Mouse (Mus musculus): Measurements from ENCODE around the gene Apbb2. TPM values are rescaled to one million over a fixed set of nuclear protein-coding genes. Genes with fewer than 3 reads are reported as not detected.
A peak's percentile ranks its signal among the peaks of the same experiment; 100 is the strongest.

Apbb2 gene
- total RNA-seq, 1 experiment from 2014 or later: 0.29 TPM

- no peak for ATAC-seq (replicated peaks; ENCODE audit: insufficient number of reproducible peaks, low FRiP score, low TSS enrichment, poor library complexity, severe bottlenecking)
Measured at GRCm38 (mm10) chr5:66338583-66338982, 280.0 kb downstream of the Apbb2 start.

GRCm38 (mm10) chr5:66337969-66338345 is 280.6 kb downstream of the Apbb2 start:
- no peak for ATAC-seq (replicated peaks; ENCODE audit: insufficient number of reproducible peaks, low FRiP score, low TSS enrichment, poor library complexity, severe bottlenecking)

GRCm38 (mm10) chr5:66337025-66337968 is 281.3 kb downstream of the Apbb2 start:
- ATAC-seq (replicated peaks; ENCODE audit: insufficient number of reproducible peaks, low FRiP score, low TSS enrichment, poor library complexity, severe bottlenecking): no peak

- no peak for ATAC-seq (replicated peaks; ENCODE audit: insufficient number of reproducible peaks, low FRiP score, low TSS enrichment, poor library complexity, severe bottlenecking)
Measured at GRCm38 (mm10) chr5:66330806-66331205, 287.8 kb downstream of the Apbb2 start.

GRCm38 (mm10) chr5:66328766-66329165 is 289.8 kb downstream of the Apbb2 start:
- no peak for ATAC-seq (replicated peaks; ENCODE audit: insufficient number of reproducible peaks, low FRiP score, low TSS enrichment, poor library complexity, severe bottlenecking)

GRCm38 (mm10) chr5:66327949-66328726 is 290.4 kb downstream of the Apbb2 start:
- ATAC-seq (replicated peaks; ENCODE audit: insufficient number of reproducible peaks, low FRiP score, low TSS enrichment, poor library complexity, severe bottlenecking): no peak

- ATAC-seq (replicated peaks; ENCODE audit: insufficient number of reproducible peaks, low FRiP score, low TSS enrichment, poor library complexity, severe bottlenecking): peak; percentile 49; the same call in 1 of the 2 replicates
Measured at GRCm38 (mm10) chr5:66326395-66326794, 292.2 kb downstream of the Apbb2 start.

- no peak for ATAC-seq (replicated peaks; ENCODE audit: insufficient number of reproducible peaks, low FRiP score, low TSS enrichment, poor library complexity, severe bottlenecking)
Measured at GRCm38 (mm10) chr5:66323603-66324002, 295.0 kb downstream of the Apbb2 start.

GRCm38 (mm10) chr5:66323131-66323530 is 295.5 kb downstream of the Apbb2 start:
- no peak for ATAC-seq (replicated peaks; ENCODE audit: insufficient number of reproducible peaks, low FRiP score, low TSS enrichment, poor library complexity, severe bottlenecking)

- ATAC-seq (replicated peaks; ENCODE audit: insufficient number of reproducible peaks, low FRiP score, low TSS enrichment, poor library complexity, severe bottlenecking): no peak
Measured at GRCm38 (mm10) chr5:66319827-66320404, 298.7 kb downstream of the Apbb2 start.

GRCm38 (mm10) chr5:66319341-66319740 is 299.2 kb downstream of the Apbb2 start:
- peak; percentile 59; the same call in 1 of the 2 replicates for ATAC-seq (replicated peaks; ENCODE audit: insufficient number of reproducible peaks, low FRiP score, low TSS enrichment, poor library complexity, severe bottlenecking)

GRCm38 (mm10) chr5:66315791-66316190 is 302.8 kb downstream of the Apbb2 start:
- ATAC-seq (replicated peaks; ENCODE audit: insufficient number of reproducible peaks, low FRiP score, low TSS enrichment, poor library complexity, severe bottlenecking): no peak

- no peak for ATAC-seq (replicated peaks; ENCODE audit: insufficient number of reproducible peaks, low FRiP score, low TSS enrichment, poor library complexity, severe bottlenecking)
Measured at GRCm38 (mm10) chr5:66310806-66311205, 307.8 kb downstream of the Apbb2 start.

- no peak for ATAC-seq (replicated peaks; ENCODE audit: insufficient number of reproducible peaks, low FRiP score, low TSS enrichment, poor library complexity, severe bottlenecking)
Measured at GRCm38 (mm10) chr5:66310328-66310727, 308.3 kb downstream of the Apbb2 start.

- no peak for ATAC-seq (replicated peaks; ENCODE audit: insufficient number of reproducible peaks, low FRiP score, low TSS enrichment, poor library complexity, severe bottlenecking)
Measured at GRCm38 (mm10) chr5:66305511-66305910, 313.1 kb downstream of the Apbb2 start.

GRCm38 (mm10) chr5:66304300-66305067 is 314.1 kb downstream of the Apbb2 start:
- ATAC-seq (replicated peaks; ENCODE audit: insufficient number of reproducible peaks, low FRiP score, low TSS enrichment, poor library complexity, severe bottlenecking): no peak

- no peak for ATAC-seq (replicated peaks; ENCODE audit: insufficient number of reproducible peaks, low FRiP score, low TSS enrichment, poor library complexity, severe bottlenecking)
Measured at GRCm38 (mm10) chr5:66302873-66303272, 315.7 kb downstream of the Apbb2 start.

- no peak for ATAC-seq (replicated peaks; ENCODE audit: insufficient number of reproducible peaks, low FRiP score, low TSS enrichment, poor library complexity, severe bottlenecking)
Measured at GRCm38 (mm10) chr5:66302085-66302815, 316.3 kb downstream of the Apbb2 start.
